Mouse (Mus musculus): ENCODE measurements around the gene Fut8. TPM values are rescaled to one million over a fixed set of nuclear protein-coding genes. Genes with fewer than 3 reads are reported as not detected.

Gene Fut8
- polyA plus RNA-seq, 1 experiment from 2014 or later = 25.8 TPM

- Histone ChIP-seq H3K27me3 (ENCODE audit: insufficient read depth, poor library complexity, severe bottlenecking) (no peaks in the 10 kb centered on the region), H3K4me1 (replicated peaks) (no peaks in the 10 kb centered on the region), H3K9me3 (no peaks in the 10 kb centered on the region), H3K27ac (no peak overlapping the region), H3K4me3 (no peak overlapping the region), H3K36me3 (no peaks in the 10 kb centered on the region)
- WGBS = 85% methylated on average over 1 of the region's 1 CpGs
- no peak for DNase-seq (ENCODE audit: low spot score)
Measured at GRCm38 (mm10) chr12:77428165-77428564, 190.2 kb downstream of the Fut8 start.

- Histone ChIP-seq H3K36me3 (no peaks in the 10 kb centered on the region), H3K27ac (no peak overlapping the region), H3K9me3 (no peaks in the 10 kb centered on the region), H3K27me3 (ENCODE audit: insufficient read depth, poor library complexity, severe bottlenecking) (no peaks in the 10 kb centered on the region), H3K4me3 (no peak overlapping the region), H3K4me1 (replicated peaks) (no peaks in the 10 kb centered on the region)
- no peak for DNase-seq (ENCODE audit: low spot score)
Measured at GRCm38 (mm10) chr12:77429381-77429780, 191.5 kb downstream of the Fut8 start.

GRCm38 (mm10) chr12:77436733-77437132 is 198.8 kb downstream of the Fut8 start:
- H3K27ac ChIP-seq = no peak overlapping the region
- H3K4me1 ChIP-seq (replicated peaks) = no peaks in the 10 kb centered on the region
- no peaks in the 10 kb centered on the region for H3K27me3 ChIP-seq (ENCODE audit: insufficient read depth, poor library complexity, severe bottlenecking)
- no peak for DNase-seq (ENCODE audit: low spot score)
- no peaks in the 10 kb centered on the region for H3K9me3 ChIP-seq
- no peak overlapping the region for H3K4me3 ChIP-seq
- WGBS = 75% methylated on average over 2 of the region's 2 CpGs
- no peaks in the 10 kb centered on the region for H3K36me3 ChIP-seq

- 87% methylated on average over 2 of the region's 2 CpGs for WGBS
- H3K4me1 ChIP-seq (replicated peaks) = no peaks in the 10 kb centered on the region
Measured at GRCm38 (mm10) chr12:77450816-77451215, 212.9 kb downstream of the Fut8 start.

GRCm38 (mm10) chr12:77466178-77466577 is 228.3 kb downstream of the Fut8 start:
- Histone ChIP-seq H3K4me1 (replicated peaks) (no peaks in the 10 kb centered on the region), H3K36me3 (no peaks in the 10 kb centered on the region), H3K4me3 (no peak overlapping the region), H3K27me3 (ENCODE audit: insufficient read depth, poor library complexity, severe bottlenecking) (no peaks in the 10 kb centered on the region), H3K27ac (no peak overlapping the region), H3K9me3 (no peaks in the 10 kb centered on the region)
- no peak for DNase-seq (ENCODE audit: low spot score)
- 88% methylated on average over 1 of the region's 1 CpGs for WGBS

More at GRCm38 (mm10) chr12:77450816-77451215, 212.9 kb downstream of the Fut8 start:
- Histone ChIP-seq H3K36me3 (no peaks in the 10 kb centered on the region), H3K27me3 (ENCODE audit: insufficient read depth, poor library complexity, severe bottlenecking) (no peaks in the 10 kb centered on the region), H3K27ac (no peak overlapping the region), H3K4me3 (no peak overlapping the region), H3K9me3 (no peaks in the 10 kb centered on the region)
- no peak for DNase-seq (ENCODE audit: low spot score)

- no peak for DNase-seq (ENCODE audit: low spot score)
- Histone ChIP-seq H3K4me3 (no peak overlapping the region), H3K36me3 (peaks cover 13% of the 10 kb centered on the region; the same call in 1 of the 2 replicates)
Measured at GRCm38 (mm10) chr12:77479931-77480330, 242.0 kb downstream of the Fut8 start.

GRCm38 (mm10) chr12:77481153-77481552 is 243.2 kb downstream of the Fut8 start:
- DNase-seq (ENCODE audit: low spot score) = no peak
- no peak overlapping the region for H3K4me3 ChIP-seq
- no peak overlapping the region for H3K27ac ChIP-seq
- peaks cover 6% of the 10 kb centered on the region; the same call in 1 of the 2 replicates for H3K36me3 ChIP-seq
- no peaks in the 10 kb centered on the region for H3K4me1 ChIP-seq (replicated peaks)
- H3K27me3 ChIP-seq (ENCODE audit: insufficient read depth, poor library complexity, severe bottlenecking) = no peaks in the 10 kb centered on the region
- H3K9me3 ChIP-seq = no peaks in the 10 kb centered on the region
- 93% methylated on average over 1 of the region's 1 CpGs for WGBS

More at GRCm38 (mm10) chr12:77479931-77480330, 242.0 kb downstream of the Fut8 start:
- no peaks in the 10 kb centered on the region for H3K4me1 ChIP-seq (replicated peaks)
- H3K27ac ChIP-seq = no peak overlapping the region
- H3K9me3 ChIP-seq = no peaks in the 10 kb centered on the region
- no peaks in the 10 kb centered on the region for H3K27me3 ChIP-seq (ENCODE audit: insufficient read depth, poor library complexity, severe bottlenecking)
- WGBS = 64% methylated on average over 2 of the region's 2 CpGs

- 59% methylated on average over 3 of the region's 3 CpGs for WGBS
- no peak for DNase-seq (ENCODE audit: low spot score)
- Histone ChIP-seq H3K27ac (no peak overlapping the region), H3K27me3 (ENCODE audit: insufficient read depth, poor library complexity, severe bottlenecking) (no peaks in the 10 kb centered on the region), H3K9me3 (no peaks in the 10 kb centered on the region), H3K4me3 (no peak overlapping the region), H3K36me3 (peaks cover 2% of the 10 kb centered on the region; the same call in 1 of the 2 replicates), H3K4me1 (replicated peaks) (no peaks in the 10 kb centered on the region)
Measured at GRCm38 (mm10) chr12:77481799-77482198, 243.9 kb downstream of the Fut8 start.

- Histone ChIP-seq H3K4me1 (replicated peaks) (no peaks in the 10 kb centered on the region), H3K27me3 (ENCODE audit: insufficient read depth, poor library complexity, severe bottlenecking) (no peaks in the 10 kb centered on the region), H3K36me3 (no peaks in the 10 kb centered on the region), H3K27ac (no peak overlapping the region), H3K9me3 (no peaks in the 10 kb centered on the region), H3K4me3 (no peak overlapping the region)
- DNase-seq (ENCODE audit: low spot score) = no peak
- WGBS = 81% methylated on average over 9 of the region's 9 CpGs
Measured at GRCm38 (mm10) chr12:77483180-77483855, 245.4 kb downstream of the Fut8 start.

GRCm38 (mm10) chr12:77484761-77485160 is 246.8 kb downstream of the Fut8 start:
- Histone ChIP-seq H3K4me1 (replicated peaks) (no peaks in the 10 kb centered on the region), H3K9me3 (no peaks in the 10 kb centered on the region), H3K4me3 (no peak overlapping the region), H3K27me3 (ENCODE audit: insufficient read depth, poor library complexity, severe bottlenecking) (no peaks in the 10 kb centered on the region), H3K36me3 (no peaks in the 10 kb centered on the region), H3K27ac (no peak overlapping the region)
- WGBS = 80% methylated on average over 3 of the region's 3 CpGs
- no peak for DNase-seq (ENCODE audit: low spot score)

GRCm38 (mm10) chr12:77491478-77491877 is 253.6 kb downstream of the Fut8 start:
- no peaks in the 10 kb centered on the region for H3K36me3 ChIP-seq
- no peak for DNase-seq (ENCODE audit: low spot score)
- whole genome bisulfite sequencing = 91% methylated on average over 3 of the region's 3 CpGs
- H3K4me3 ChIP-seq = no peak overlapping the region
- no peak overlapping the region for H3K27ac ChIP-seq
- no peaks in the 10 kb centered on the region for H3K9me3 ChIP-seq
- H3K27me3 ChIP-seq (ENCODE audit: insufficient read depth, poor library complexity, severe bottlenecking) = no peaks in the 10 kb centered on the region
- no peaks in the 10 kb centered on the region for H3K4me1 ChIP-seq (replicated peaks)

- WGBS = 96% methylated on average over 1 of the region's 1 CpGs
- H3K27ac ChIP-seq = no peak overlapping the region
- H3K27me3 ChIP-seq (ENCODE audit: insufficient read depth, poor library complexity, severe bottlenecking) = no peaks in the 10 kb centered on the region
- DNase-seq (ENCODE audit: low spot score) = no peak
- no peak overlapping the region for H3K4me3 ChIP-seq
- H3K36me3 ChIP-seq = no peaks in the 10 kb centered on the region
- H3K4me1 ChIP-seq (replicated peaks) = no peaks in the 10 kb centered on the region
- no peaks in the 10 kb centered on the region for H3K9me3 ChIP-seq
Measured at GRCm38 (mm10) chr12:77495781-77496180, 257.9 kb downstream of the Fut8 start.

- no peak for DNase-seq (ENCODE audit: low spot score)
- Histone ChIP-seq H3K36me3 (no peaks in the 10 kb centered on the region), H3K9me3 (no peaks in the 10 kb centered on the region), H3K4me3 (no peak overlapping the region), H3K4me1 (replicated peaks) (peaks cover 15% of the 10 kb centered on the region), H3K27me3 (ENCODE audit: insufficient read depth, poor library complexity, severe bottlenecking) (no peaks in the 10 kb centered on the region), H3K27ac (no peak overlapping the region)
- WGBS = 79% methylated on average over 2 of the region's 2 CpGs
Measured at GRCm38 (mm10) chr12:77498153-77498552, 260.2 kb downstream of the Fut8 start.
